Mouse (Mus musculus) macrophage (primary cell): Measurements from ENCODE around the gene A930017K11Rik. TPM values are rescaled to one million over a fixed set of nuclear protein-coding genes. Genes with fewer than 3 reads are reported as not detected.

Source experiments
- H3K27ac ChIP-seq: fragments of 350-480 bp; formaldehyde crosslinking; 2 replicates; pipeline ENCODE4 v1.9.0; 2021
- H3K36me3 ChIP-seq: fragments of 350-480 bp; formaldehyde crosslinking; 2 replicates; pipeline ENCODE4 v1.9.0; 2021; ENCODE audit errors: inconsistent target
- H3K4me3 ChIP-seq: fragments of 350-480 bp; formaldehyde crosslinking; 2 replicates; pipeline ENCODE4 v1.9.0; 2021; ENCODE audit errors: inconsistent target
- H3K79me2 ChIP-seq: fragments of 350-480 bp; formaldehyde crosslinking; 2 replicates; pipeline ENCODE4 v1.9.0; 2021; ENCODE audit errors: inconsistent target
- WGBS: methylation state at CpG from one replicate; pipeline ENCODE4 v1.1.7; 2026; ENCODE audit warnings: inconsistent platforms; ENCODE audit not compliant: missing documents; 5-methylcytosine and 5-hydroxymethylcytosine counted together
- polyA plus RNA-seq: library from polyadenylated mRNA; stranded (reverse); fragments of 250-400 nt; gene quantifications from 3 replicates; pipeline ENCODE4 v1.2.4, GENCODE M21; 2018; ENCODE audit warnings: inconsistent platforms

A930017K11Rik gene
- polyA plus RNA-seq, 1 experiment from 2014 or later: not detected

DNA sequence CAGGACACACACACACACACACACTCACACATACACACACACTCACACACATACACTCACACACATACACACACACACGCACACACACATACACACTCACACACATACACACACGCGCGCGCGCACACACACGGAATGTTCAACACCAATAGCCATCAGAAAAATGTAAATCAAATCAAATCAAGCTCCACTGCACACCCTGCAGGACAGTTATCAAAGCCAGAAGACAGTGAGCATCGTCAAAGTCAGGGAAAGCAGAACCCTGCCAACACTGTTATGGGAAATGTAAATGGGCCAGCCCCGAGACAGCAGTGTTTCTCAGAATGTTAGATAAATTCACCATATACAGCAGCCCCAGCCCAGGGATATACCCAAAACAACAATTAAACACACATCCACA, 18.1 kb upstream of the A930017K11Rik start:
- H3K79me2 ChIP-seq: peaks cover 74% of the 10 kb centered on the region
- 89% methylated on average over 9 of the region's 9 CpGs for WGBS
- H3K36me3 ChIP-seq: no peaks in the 10 kb centered on the region
- no peak overlapping the region for H3K27ac ChIP-seq
- no peak overlapping the region for H3K4me3 ChIP-seq

DNA sequence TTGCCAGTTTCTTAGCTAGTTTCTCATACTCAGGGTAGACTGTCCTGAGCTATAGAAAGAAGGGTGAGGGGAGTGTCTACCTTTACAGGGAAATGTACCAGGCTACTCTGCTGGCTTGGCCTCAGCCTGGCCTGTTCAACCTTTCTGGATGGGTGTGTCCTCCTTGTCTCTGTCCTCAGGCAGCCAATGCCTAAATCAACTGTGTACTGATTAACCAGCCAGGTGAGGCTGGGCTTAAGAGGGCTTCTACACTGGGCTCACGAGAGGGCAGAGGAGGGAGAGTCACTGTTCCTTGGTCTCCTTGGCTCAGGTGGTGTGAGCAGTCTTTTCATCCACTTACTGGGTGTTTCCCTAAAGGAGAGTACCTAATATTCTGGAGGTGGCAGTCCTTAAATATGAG, 15.8 kb upstream of the A930017K11Rik start:
- H3K79me2 ChIP-seq: peaks cover 52% of the 10 kb centered on the region; the same call in 1 of the 2 replicates
- no peak overlapping the region for H3K27ac ChIP-seq
- WGBS: 100% methylated on average over 1 of the region's 1 CpGs
- no peak overlapping the region for H3K4me3 ChIP-seq
- no peaks in the 10 kb centered on the region for H3K36me3 ChIP-seq

GRCm38 (mm10) chr17:25967652-25968051, 15.3 kb upstream of the A930017K11Rik start:
- no peaks in the 10 kb centered on the region for H3K36me3 ChIP-seq
- H3K4me3 ChIP-seq: no peak overlapping the region
- no peak overlapping the region for H3K27ac ChIP-seq
- 90% methylated on average over 3 of the region's 3 CpGs for WGBS
- H3K79me2 ChIP-seq: peaks cover 47% of the 10 kb centered on the region; the same call in 1 of the 2 replicates

- Histone ChIP-seq H3K27ac (no peak overlapping the region), H3K79me2 (peaks cover 24% of the 10 kb centered on the region; the same call in 1 of the 2 replicates), H3K36me3 (peaks cover 4% of the 10 kb centered on the region; the same call in 1 of the 2 replicates), H3K4me3 (no peak overlapping the region)
- WGBS: 99% methylated on average over 7 of the region's 7 CpGs
Observed at GRCm38 (mm10) chr17:25964271-25964670, 11.9 kb upstream of the A930017K11Rik start.

- Histone ChIP-seq H3K4me3 (no peak overlapping the region), H3K79me2 (peaks cover 6% of the 10 kb centered on the region; the same call in 1 of the 2 replicates), H3K36me3 (peaks cover 10% of the 10 kb centered on the region; the same call in 1 of the 2 replicates), H3K27ac (no peak overlapping the region)
- WGBS: 96% methylated on average over 7 of the region's 7 CpGs
Observed at GRCm38 (mm10) chr17:25962413-25962905, 10.1 kb upstream of the A930017K11Rik start.

- no peaks in the 10 kb centered on the region for H3K79me2 ChIP-seq
- H3K4me3 ChIP-seq: no peak overlapping the region
- H3K27ac ChIP-seq: no peak overlapping the region
- H3K36me3 ChIP-seq: peaks cover 10% of the 10 kb centered on the region; the same call in 1 of the 2 replicates
- WGBS: 96% methylated on average over 5 of the region's 5 CpGs
Observed at GRCm38 (mm10) chr17:25961566-25961965, 9.2 kb upstream of the A930017K11Rik start.

DNA sequence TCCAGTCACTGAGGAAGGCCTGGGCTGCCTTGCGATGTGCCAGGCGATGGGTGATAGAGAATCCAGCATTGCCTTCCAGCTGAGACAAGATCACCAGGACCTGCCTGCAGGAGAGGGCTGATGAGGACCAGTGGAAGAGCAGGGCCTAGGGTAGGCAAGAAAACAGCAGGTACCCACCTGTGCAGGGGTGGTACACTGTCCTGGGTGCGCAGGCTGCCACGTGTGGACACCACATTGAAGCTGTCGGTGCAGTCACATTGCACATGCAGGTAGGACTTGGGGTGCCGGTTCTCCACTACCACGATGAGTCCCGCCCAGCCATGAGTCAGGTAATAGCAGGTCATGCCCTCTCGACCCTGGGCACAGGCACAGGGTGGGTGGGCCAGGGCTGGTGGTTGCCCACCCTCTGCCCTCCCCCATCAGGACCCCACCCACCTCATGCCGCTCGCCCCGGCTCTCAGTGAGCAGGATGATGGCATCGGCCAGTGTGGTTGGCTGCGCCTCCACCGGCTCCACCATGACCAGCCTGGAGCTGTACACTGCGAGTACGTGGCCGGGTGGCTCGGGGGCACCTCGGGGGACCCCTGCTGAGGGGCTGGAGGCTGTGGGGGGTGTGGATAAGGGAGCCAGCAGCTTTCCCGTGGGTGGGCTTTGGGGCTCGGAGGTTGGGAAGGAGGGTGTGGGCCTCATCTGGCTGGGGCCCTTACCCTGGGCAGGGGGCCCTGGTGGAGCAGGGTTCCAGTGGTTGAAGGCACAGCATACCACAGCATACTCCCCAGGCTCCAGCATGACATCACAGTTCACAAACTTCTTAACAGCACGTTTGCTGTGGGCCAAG, 7.5 kb upstream of the A930017K11Rik start:
- Histone ChIP-seq H3K36me3 (peaks cover 10% of the 10 kb centered on the region; the same call in 1 of the 2 replicates), H3K4me3 (no peak overlapping the region), H3K27ac (no peak overlapping the region), H3K79me2 (no peaks in the 10 kb centered on the region)
- 96% methylated on average over 19 of the region's 23 CpGs for WGBS

DNA sequence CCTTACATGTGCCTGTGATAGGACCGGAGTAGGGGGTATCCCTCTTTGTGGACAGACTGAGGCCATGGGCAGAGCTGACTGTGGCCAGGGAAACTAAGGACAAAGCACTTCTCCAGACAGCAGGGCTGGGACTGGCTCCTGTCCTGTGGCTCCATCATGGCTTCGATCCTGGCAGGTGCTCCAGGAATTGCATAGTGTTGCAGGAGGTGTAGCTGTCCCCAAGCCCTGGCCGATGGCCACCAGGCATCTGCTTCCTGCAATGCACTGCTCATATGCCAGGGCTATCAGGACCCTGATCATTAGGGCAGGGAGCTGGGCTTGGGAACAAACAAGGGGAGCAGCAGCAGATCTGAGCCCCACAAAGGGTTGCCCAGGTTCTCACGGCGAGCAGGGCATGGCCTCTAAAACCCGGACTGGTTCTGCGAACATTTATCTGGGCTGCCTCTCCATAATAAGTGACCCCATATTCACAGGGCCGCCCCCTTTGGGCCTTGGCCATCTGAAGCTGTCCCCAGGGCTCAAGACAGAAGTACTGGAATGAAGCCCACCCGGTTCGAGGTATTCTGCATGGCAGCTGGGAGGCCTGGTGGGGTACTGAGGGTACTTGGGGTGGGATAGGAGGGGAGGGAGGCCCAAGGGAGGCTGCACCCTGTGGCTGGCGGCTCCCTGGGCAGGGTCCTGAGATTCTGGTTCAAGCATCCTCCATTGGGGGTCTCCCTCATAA, 6.6 kb upstream of the A930017K11Rik start:
- no peaks in the 10 kb centered on the region for H3K79me2 ChIP-seq
- H3K36me3 ChIP-seq: peaks cover 10% of the 10 kb centered on the region; the same call in 1 of the 2 replicates
- WGBS: 98% methylated on average over 9 of the region's 11 CpGs
- no peak overlapping the region for H3K27ac ChIP-seq
- H3K4me3 ChIP-seq: no peak overlapping the region

- H3K27ac ChIP-seq: no peak overlapping the region
- H3K36me3 ChIP-seq: peaks cover 10% of the 10 kb centered on the region; the same call in 1 of the 2 replicates
Observed at GRCm38 (mm10) chr17:25957586-25958051, 5.3 kb upstream of the A930017K11Rik start.

DNA sequence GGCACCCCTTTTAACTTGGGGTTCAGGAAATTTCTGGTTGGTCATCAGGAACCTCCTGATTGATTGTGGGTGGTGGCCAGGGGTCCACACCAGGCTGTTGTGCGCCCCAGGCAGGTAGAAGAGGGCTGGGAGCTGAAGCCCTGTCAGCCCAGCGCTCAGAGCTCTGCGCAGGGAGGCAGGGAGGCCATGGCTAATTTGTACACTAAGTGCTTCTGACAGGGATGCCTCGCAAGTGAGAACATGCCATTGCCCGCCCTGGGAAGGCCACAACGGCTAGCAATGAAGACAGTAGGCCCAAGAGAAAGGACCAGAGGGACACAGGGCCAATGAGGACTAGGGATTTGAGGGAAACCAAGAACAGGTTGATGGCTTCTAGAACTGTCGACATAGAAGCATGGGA, 4.3 kb upstream of the A930017K11Rik start:
- Histone ChIP-seq H3K36me3 (peaks cover 10% of the 10 kb centered on the region; the same call in 1 of the 2 replicates), H3K79me2 (no peaks in the 10 kb centered on the region), H3K27ac (no peak overlapping the region), H3K4me3 (no peak overlapping the region)
- 91% methylated on average over 7 of the region's 7 CpGs for WGBS

More at GRCm38 (mm10) chr17:25957586-25958051, 5.3 kb upstream of the A930017K11Rik start:
- 93% methylated on average over 14 of the region's 14 CpGs for WGBS
- Histone ChIP-seq H3K79me2 (no peaks in the 10 kb centered on the region), H3K4me3 (no peak overlapping the region)

GRCm38 (mm10) chr17:25956201-25956600, 3.8 kb upstream of the A930017K11Rik start:
- Histone ChIP-seq H3K4me3 (no peak overlapping the region), H3K27ac (no peak overlapping the region), H3K79me2 (no peaks in the 10 kb centered on the region), H3K36me3 (peaks cover 10% of the 10 kb centered on the region; the same call in 1 of the 2 replicates)
- 83% methylated on average over 7 of the region's 7 CpGs for WGBS

DNA sequence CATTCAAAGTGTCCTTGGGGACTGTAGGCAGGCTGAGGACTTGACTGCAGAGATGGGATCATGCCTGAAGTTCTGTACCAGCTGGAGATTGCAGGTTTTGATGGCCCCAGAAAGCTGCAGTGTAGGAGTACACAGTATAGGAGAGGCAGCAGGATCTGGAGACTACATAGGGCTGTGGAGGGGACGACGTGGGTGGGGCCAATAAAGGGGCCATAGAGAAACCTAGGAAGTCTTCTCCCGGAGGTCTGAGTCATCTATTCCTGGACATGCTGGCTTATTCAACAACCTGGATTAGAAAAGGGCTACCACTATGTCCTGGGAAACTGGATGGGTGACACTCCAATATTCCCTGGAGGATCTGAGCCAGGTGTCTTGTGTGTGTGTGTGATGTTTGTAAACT, 3.4 kb upstream of the A930017K11Rik start:
- Histone ChIP-seq H3K79me2 (no peaks in the 10 kb centered on the region), H3K27ac (no peak overlapping the region), H3K36me3 (peaks cover 10% of the 10 kb centered on the region; the same call in 1 of the 2 replicates), H3K4me3 (no peak overlapping the region)
- WGBS: 77% methylated on average over 3 of the region's 3 CpGs

DNA sequence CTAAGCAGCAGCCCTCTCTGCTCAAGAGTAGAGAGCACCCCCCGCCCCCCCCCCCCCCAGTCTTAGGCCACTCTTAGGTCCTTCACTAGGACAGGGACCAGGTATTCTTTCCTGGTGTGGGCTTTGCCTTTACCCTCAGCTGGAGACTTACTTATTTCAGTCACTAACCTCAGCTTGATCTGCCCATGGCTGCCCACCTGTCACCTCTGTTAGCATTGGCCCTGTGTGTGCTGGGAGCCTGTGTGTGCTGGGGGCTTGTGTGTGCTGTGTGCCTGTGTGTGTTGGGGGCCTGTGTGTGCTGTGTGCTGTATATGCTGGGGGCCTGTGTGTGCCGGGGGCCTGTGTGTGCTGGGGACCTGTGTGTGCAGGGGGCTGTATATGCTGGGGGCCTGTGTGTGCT, 2.3 kb upstream of the A930017K11Rik start:
- no peak overlapping the region for H3K27ac ChIP-seq
- no peaks in the 10 kb centered on the region for H3K79me2 ChIP-seq
- WGBS: no CpG with 5 or more reads among the region's 2 CpGs

GRCm38 (mm10) chr17:25953161-25953560, 796 bp upstream of the A930017K11Rik start:
- Histone ChIP-seq H3K79me2 (no peaks in the 10 kb centered on the region), H3K36me3 (no peaks in the 10 kb centered on the region), H3K27ac (no peak overlapping the region), H3K4me3 (no peak overlapping the region)
- WGBS: 96% methylated on average over 5 of the region's 5 CpGs

More for the DNA sequence above, 2.3 kb upstream of the A930017K11Rik start:
- 0 out of 2 replicates have a peak, but pooled peaks cover 10% of the 10 kb centered on the region for H3K36me3 ChIP-seq
- H3K4me3 ChIP-seq: no peak overlapping the region
